Mouse (Mus musculus) stomach, embryonic 16.5 days (tissue): Measurements from ENCODE around the gene Usp17lb. TPM values are rescaled to one million over a fixed set of nuclear protein-coding genes. Genes with fewer than 3 reads are reported as not detected.
"Not testable (repeated sequence)": the region's sequence is repeated elsewhere in the genome, so short reads cannot be mapped to it uniquely, and the experiment has no call there.

Experiments
- ATAC-seq: fragments of 200-750 bp; cut with Nextera tagmentation; 2 replicates; pipeline ENCODE4 v1.8.0; 2017; ENCODE audit warnings: moderate number of reproducible peaks, moderate TSS enrichment; ENCODE audit not compliant: insufficient read depth, low FRiP score
- H3K27ac ChIP-seq: fragments of 300-500 bp; sonication (generic); 2 replicates; pipeline ENCODE4 v1.5.1; 2014; ENCODE audit warnings: low read length
- H3K27me3 ChIP-seq: fragments of 300-500 bp; sonication (generic); 2 replicates; pipeline ENCODE4 v1.6.1; 2014; ENCODE audit warnings: low read length, control low read depth, mixed read lengths; ENCODE audit not compliant: control insufficient read depth, insufficient read depth
- H3K36me3 ChIP-seq: fragments of 300-500 bp; sonication (generic); 2 replicates; pipeline ENCODE4 v1.6.1; 2014; ENCODE audit warnings: low read length; ENCODE audit not compliant: control insufficient read depth, insufficient read depth
- H3K4me1 ChIP-seq: fragments of 300-500 bp; sonication (generic); 2 replicates; pipeline ENCODE4 v1.6.1; 2014; ENCODE audit warnings: low read length, control low read depth, mixed read lengths; ENCODE audit not compliant: control insufficient read depth, insufficient read depth
- H3K4me2 ChIP-seq: fragments of 300-500 bp; sonication (generic); 2 replicates; pipeline ENCODE4 v1.6.1; 2014; ENCODE audit warnings: low read depth, low read length, mixed read lengths
- H3K4me3 ChIP-seq: fragments of 300-500 bp; sonication (generic); replicated peaks from 2 replicates; pipeline ENCODE4 v1.5.1; 2014; ENCODE audit warnings: mild to moderate bottlenecking, low read length
- H3K9ac ChIP-seq: fragments of 300-500 bp; sonication (generic); 2 replicates; pipeline ENCODE4 v1.6.1; 2014; ENCODE audit warnings: low read length
- H3K9me3 ChIP-seq: fragments of 300-500 bp; sonication (generic); replicated peaks from 2 replicates; pipeline ENCODE4 v1.6.1; 2016; ENCODE audit warnings: low read length, control low read depth; ENCODE audit not compliant: control insufficient read depth
- WGBS: fragments of 180-500 bp; shearing (Covaris S2); extraction: QIAGEN DNeasy Blood & Tissue Kit; methylation state at CpG from one replicate; pipeline ENCODE4 v1.1.7; 2014; 5-methylcytosine and 5-hydroxymethylcytosine counted together
- polyA plus RNA-seq: library from polyadenylated mRNA; unstranded; fragments of >200 nt; fragmentation: Nextera tagmentation; extraction: Ambion mirVana; gene quantifications from 2 replicates; pipeline ENCODE4 v1.2.1, GENCODE M21; 2015

Gene Usp17lb
- polyA plus RNA-seq = not detected in 2 replicates

DNA sequence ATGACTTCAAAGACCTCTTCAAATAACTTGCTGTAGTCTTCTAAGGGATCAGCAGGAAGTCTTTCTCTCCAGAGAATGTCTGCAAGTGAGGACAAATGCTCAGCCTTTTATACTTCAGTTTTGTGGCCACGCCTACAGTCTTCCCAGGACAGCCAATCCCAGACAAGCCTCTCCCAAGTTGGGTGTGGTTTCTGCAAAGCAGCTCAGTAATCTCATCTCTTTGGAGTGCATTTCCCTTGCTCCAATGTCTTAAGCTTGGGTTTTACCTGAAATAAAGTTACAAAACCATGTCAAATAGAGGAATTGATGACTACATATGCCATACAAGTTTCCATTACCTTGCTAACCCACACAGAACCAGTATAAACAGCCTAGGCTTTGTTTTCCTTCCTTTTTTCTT is at the start of gene Usp17lb:
TSS of gene Usp17lb (minus strand) at position 101 of the 400 bp plus-strand sequence.
- Histone ChIP-seq H3K9me3 (no peaks in the 10 kb centered on the region), H3K4me1 (no peaks in the 10 kb centered on the region), H3K4me3 (no peak within 1 kb of the TSS), H3K4me2 (no peak within 1 kb of the TSS), H3K27ac (no peak within 1 kb of the TSS), H3K9ac (no peak within 1 kb of the TSS), H3K27me3 (no peaks in the 10 kb centered on the region), H3K36me3 (no peaks in the 10 kb centered on the region)
- 53% methylated on average over 1 of the region's 1 CpGs for WGBS
- no peak for ATAC-seq

DNA sequence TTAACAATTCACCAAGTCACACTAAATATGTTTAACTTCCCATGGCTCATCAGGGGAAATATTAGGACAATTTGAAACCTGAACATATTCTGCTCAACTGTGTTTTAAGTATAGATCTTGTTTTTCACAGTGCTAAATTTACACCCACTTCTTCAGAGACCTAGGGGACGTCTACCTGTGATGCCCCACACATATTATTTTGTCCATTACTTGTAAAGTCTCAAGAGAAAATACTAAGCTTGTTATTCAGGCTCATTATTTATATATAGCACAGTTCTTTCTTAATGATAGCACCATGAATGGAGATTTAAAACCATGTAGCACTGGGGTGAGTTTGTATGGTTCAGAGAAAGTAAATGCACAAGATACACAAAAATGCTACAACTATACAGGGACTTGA is 35.3 kb upstream of the Usp17lb start, which contains the start of gene Olfr665:
TSS of gene Olfr665 (plus strand) at position 301 of the 400 bp plus-strand sequence.
- Histone ChIP-seq H3K4me1 (no peaks in the 10 kb centered on the region), H3K9me3 (no peaks in the 10 kb centered on the region), H3K36me3 (no peaks in the 10 kb centered on the region), H3K4me3 (no peak within 1 kb of the TSS), H3K9ac (no peak within 1 kb of the TSS), H3K27ac (no peak within 1 kb of the TSS), H3K4me2 (no peak within 1 kb of the TSS), H3K27me3 (no peaks in the 10 kb centered on the region)
- WGBS = 51% methylated on average over 1 of the region's 1 CpGs
- no peak for ATAC-seq

DNA sequence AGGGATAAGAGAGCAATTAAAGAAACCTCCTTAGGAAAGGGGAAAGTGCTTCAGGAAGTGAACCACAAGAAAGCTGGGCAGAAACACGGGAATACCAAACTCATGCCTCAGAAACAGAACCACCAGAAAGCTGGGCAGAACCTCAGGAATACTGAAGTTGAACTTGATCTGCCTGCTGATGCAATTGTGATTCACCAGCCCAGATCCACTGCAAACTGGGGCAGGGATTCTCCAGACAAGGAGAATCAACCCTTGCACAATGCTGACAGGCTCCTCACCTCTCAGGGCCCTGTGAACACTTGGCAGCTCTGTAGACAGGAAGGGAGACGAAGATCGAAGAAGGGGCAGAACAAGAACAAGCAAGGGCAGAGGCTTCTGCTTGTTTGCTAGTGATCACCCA is 19.0 kb upstream of the Usp17lb start:
- Histone ChIP-seq H3K9me3 (no peaks in the 10 kb centered on the region), H3K27ac (no peak overlapping the region), H3K27me3 (no peaks in the 10 kb centered on the region), H3K4me2 (no peak overlapping the region), H3K4me3 (no peak overlapping the region), H3K9ac (no peak overlapping the region), H3K4me1 (no peaks in the 10 kb centered on the region), H3K36me3 (no peaks in the 10 kb centered on the region)
- 76% methylated on average over 3 of the region's 3 CpGs for WGBS
- ATAC-seq = no peak

DNA sequence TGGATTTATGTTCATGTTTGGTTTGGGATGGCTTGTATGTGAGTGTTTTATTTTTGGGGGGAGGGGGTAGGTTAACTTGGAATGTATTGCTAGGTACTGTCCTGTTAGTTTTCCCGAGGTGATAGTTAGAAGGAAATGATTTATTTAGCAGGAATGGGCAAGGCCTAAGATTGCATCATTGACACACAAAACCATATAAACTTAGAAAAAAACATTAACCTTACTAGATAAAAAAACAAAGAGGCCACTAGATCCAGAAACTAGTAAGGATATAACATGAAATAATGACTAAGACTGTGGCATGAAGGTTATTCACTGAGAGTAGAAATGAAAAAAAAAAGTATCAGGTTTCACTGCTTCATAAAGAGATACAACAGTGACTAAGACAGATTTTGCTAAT is 15.3 kb upstream of the Usp17lb start:
- Histone ChIP-seq H3K4me2 (no peak overlapping the region), H3K27me3 (no peaks in the 10 kb centered on the region), H3K36me3 (no peaks in the 10 kb centered on the region), H3K27ac (no peak overlapping the region), H3K4me3 (no peak overlapping the region), H3K4me1 (no peaks in the 10 kb centered on the region), H3K9ac (no peak overlapping the region), H3K9me3 (no peaks in the 10 kb centered on the region)
- WGBS = 74% methylated on average over 1 of the region's 1 CpGs
- no peak for ATAC-seq

DNA sequence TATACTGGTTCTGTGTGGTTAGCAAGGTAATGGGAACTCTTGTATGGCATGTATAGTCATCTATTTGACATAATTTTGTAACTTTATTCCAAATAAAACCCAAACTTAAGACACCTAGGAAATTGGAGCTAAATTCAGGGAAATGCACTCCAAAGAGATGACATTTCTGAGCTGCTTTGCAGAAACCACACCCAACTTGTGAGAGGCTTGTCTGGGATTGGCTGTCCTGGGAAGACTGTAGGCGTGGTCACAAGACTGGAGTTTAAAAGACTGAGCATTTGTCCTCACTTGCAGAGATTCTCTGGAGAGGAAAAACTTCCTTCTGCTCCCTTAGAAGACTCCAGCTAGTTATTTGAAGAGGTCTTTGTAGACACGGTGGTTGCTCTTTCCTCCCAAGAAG is 14.3 kb upstream of the Usp17lb start, which contains the start of gene Usp17la:
TSS of gene Usp17la (plus strand) at position 301 of the 400 bp plus-strand sequence.
- H3K9me3 ChIP-seq, H3K4me2 ChIP-seq, H3K27me3 ChIP-seq, H3K4me1 ChIP-seq, H3K4me3 ChIP-seq, H3K27ac ChIP-seq, ATAC-seq, H3K36me3 ChIP-seq, H3K9ac ChIP-seq: not testable (repeated sequence)
- WGBS = 75% methylated on average over 2 of the region's 2 CpGs

DNA sequence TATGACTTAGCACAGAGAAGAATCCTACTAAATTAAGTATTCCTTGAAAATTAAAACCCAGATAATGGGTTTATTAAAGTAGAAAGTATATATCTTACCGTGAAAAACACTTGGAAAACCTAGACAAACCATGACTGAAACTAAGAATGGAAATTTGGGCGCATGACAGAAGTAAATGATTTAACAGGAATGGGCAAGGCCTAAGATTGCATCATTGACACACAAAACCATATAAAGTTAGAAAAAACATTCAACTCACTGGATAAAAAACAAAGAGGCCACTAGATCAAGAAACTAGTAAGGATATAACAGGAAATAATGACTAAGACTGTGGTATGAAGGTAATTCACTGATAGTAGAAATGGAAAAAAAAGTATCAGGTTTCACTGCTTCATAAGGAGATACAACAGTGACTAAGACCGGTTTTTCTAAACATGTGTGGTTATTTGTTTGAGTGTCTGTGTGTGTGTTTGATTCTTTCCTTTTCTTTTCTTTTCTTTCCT is 12.9 kb upstream of the Usp17lb start:
- no peak overlapping the region for H3K27ac ChIP-seq
- H3K27me3 ChIP-seq = no peaks in the 10 kb centered on the region
- H3K36me3 ChIP-seq = no peaks in the 10 kb centered on the region
- no peak overlapping the region for H3K4me2 ChIP-seq
- ATAC-seq = no peak
- H3K9me3 ChIP-seq = no peaks in the 10 kb centered on the region
- WGBS = 78% methylated on average over 3 of the region's 3 CpGs
- H3K9ac ChIP-seq = no peak overlapping the region
- H3K4me3 ChIP-seq = no peak overlapping the region
- H3K4me1 ChIP-seq = no peaks in the 10 kb centered on the region

DNA sequence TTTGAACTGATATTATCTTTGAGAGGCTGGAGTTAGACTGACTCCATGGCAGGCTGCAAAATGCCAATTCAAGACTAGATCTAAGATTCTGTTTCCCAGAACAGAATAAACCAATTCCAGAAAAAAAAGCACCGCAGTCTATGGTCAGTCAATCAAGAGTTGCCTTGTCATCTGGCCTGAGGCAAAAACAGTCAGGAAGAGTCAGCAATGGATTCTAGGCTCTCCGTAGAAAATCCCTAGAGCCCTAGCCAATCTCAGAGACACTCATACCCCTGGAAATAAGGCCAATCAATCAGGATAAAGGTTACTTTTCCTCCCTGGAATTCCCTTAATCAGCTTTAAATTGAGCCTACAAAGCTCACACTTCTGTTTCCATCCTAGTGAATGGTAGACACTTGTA is 9.1 kb upstream of the Usp17lb start:
- WGBS = 84% methylated on average over 2 of the region's 2 CpGs
- ATAC-seq, H3K9ac ChIP-seq: not testable (repeated sequence)

DNA sequence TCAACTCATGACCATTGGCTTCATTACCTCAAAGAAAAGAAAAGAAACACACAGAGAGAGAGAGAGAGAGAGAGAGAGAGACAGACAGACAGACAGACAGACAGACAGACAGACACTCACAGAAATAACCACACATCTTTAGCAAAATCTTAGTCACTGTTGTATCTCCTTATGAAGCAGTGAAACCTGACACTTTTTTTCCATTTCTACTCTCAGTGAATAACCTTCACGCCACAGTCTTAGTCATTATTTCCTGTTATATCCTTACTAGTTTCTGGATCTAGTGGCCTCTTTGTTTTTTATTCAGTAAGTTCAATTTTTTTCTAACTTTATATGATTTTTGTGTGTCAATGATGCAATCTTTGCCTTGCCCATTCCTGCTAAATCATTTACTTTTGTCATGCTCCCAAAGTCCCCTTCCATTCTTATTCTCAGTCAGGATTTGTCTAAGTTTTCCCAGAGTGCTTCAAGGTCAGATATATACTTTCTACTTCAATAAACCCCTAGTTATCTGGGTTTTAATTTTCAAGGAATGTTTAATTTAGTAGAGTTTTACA is 1.4 kb upstream of the Usp17lb start:
- 70% methylated on average over 1 of the region's 1 CpGs for WGBS
- H3K27ac ChIP-seq = no peak overlapping the region
- no peak overlapping the region for H3K9ac ChIP-seq
- no peaks in the 10 kb centered on the region for H3K9me3 ChIP-seq
- no peak overlapping the region for H3K4me3 ChIP-seq
- ATAC-seq = no peak
- no peaks in the 10 kb centered on the region for H3K27me3 ChIP-seq
- no peaks in the 10 kb centered on the region for H3K4me1 ChIP-seq
- no peak overlapping the region for H3K4me2 ChIP-seq
- H3K36me3 ChIP-seq = no peaks in the 10 kb centered on the region

More for the DNA sequence above, 9.1 kb upstream of the Usp17lb start:
- not testable (repeated sequence) for H3K4me3 ChIP-seq, H3K4me2 ChIP-seq, H3K9me3 ChIP-seq, H3K36me3 ChIP-seq, H3K27ac ChIP-seq, H3K27me3 ChIP-seq, H3K4me1 ChIP-seq

DNA sequence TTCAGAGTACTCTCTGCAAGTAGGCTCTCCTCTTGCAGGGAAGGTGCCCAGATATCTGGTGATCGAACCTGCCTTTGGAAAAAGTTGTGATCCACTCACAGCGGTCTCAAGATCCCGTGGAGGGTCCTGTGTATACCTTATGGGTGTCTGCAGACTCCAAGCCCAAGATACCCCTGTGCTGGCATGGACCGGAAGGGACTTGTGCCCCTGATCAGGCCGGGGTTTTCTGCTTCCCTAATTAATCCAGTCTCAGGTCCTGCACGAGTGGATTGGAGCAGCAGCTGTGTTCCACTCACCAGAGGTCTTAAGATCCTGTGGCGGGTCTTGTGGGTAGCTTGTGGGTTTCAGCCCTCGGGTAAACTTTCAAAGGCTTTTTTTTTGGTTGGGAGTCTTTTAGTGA is 32.1 kb downstream of the Usp17lb start:
- not testable (repeated sequence) for H3K4me3 ChIP-seq, H3K4me1 ChIP-seq, H3K4me2 ChIP-seq, H3K36me3 ChIP-seq, ATAC-seq, H3K9ac ChIP-seq, H3K9me3 ChIP-seq, H3K27me3 ChIP-seq, H3K27ac ChIP-seq
- WGBS = 82% methylated on average over 8 of the region's 8 CpGs
